Mouse (Mus musculus) mature B cell (primary cell): ENCODE data around the gene Lce3a.

Experiments used
- in situ Hi-C: fragments of 300-500 bp; cut with MboI; formaldehyde crosslinking; loops from 2 replicates; pipeline ENCODE4 v1.14.3; 2019

The Lce3a gene

DNA sequence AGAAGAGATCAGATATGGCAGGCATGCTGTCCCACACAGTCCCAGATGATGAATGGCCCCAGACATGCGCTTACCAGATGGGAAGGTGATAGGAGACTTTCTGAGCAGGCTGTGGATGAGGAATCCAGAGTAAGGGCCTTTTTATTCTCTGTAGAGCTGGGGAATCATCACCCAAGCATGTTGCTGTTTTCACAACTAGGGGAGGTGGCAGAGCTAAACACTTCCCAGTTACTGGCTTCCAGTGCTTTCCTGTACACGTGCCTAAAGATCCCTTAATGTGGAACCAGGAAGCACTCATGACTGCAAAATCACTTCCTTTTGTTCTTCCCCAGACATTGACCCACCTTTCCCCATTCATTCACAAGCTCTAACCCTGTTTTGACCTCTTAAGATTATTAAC lies at the start of gene Lce3a:
Lce3a (minus strand) TSS at position 101 of the 400 bp plus-strand sequence.
- in situ Hi-C loops = no loop called here

DNA sequence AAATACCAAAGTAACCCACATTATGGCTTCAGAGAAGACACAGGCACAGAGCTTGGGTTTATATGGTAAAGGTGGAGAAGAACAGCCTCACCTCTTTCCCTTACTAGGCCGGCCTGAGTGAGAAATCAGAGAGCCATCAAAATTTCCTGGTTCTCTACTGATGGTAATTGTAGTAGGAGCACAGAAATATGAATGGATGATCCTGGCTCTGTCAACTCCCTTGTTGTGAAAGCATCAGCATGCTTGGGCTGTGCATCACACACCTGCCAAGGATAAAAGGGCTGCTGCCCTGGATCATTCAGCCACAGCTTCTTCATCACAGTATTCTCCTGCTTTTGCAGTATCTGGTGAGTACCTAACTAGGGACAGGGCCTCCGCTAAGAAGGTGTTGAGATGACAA lies 40.7 kb upstream of the Lce3a start, which contains the start of gene Lce3e:
Lce3e (plus strand) TSS at position 301 of the 400 bp plus-strand sequence.
- in situ Hi-C loops = no loop called here

DNA sequence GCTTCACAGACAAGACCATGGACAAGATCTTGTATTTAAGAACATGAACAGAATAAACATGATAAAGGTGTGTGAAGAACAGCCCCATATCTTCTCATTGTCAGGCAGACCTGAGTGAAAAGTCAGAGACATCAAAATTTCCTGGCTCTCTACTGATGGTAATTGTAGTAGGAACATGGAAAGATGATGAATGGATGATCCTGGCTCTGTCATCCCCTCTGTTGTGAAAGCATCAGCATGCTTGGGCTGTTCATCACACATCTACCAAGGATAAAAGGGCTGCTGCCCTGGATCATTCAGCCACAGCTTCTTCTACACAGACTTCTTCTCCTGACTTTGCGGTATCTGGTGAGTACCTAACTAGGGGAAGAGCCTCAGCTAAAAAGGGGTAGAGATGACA lies 31.1 kb upstream of the Lce3a start, which contains the start of gene Lce3d:
Lce3d (plus strand) TSS at position 301 of the 400 bp plus-strand sequence.
- in situ Hi-C loops = no loop called here

DNA sequence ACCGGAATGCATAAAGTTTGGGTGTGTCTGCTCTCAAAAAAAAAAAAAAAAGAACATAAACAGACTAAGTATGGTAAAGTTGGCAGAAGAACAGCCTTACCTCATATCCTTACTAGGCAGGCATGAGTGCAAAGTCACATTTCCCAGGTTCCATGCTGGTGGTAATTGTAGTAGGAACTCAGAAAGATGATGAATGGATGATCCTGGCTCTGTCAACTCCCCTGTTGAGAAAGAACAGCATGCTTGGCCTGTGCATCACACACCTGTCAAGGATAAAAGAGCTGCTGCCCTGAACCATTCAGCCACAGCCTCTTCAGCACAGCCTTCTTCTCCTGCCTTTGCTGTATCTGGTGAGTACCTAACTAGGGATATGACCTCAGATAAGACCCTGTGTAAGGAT lies 18.2 kb upstream of the Lce3a start, which contains the start of gene Lce3c:
Lce3c (plus strand) TSS at position 301 of the 400 bp plus-strand sequence.
- in situ Hi-C loops = no loop called here

DNA sequence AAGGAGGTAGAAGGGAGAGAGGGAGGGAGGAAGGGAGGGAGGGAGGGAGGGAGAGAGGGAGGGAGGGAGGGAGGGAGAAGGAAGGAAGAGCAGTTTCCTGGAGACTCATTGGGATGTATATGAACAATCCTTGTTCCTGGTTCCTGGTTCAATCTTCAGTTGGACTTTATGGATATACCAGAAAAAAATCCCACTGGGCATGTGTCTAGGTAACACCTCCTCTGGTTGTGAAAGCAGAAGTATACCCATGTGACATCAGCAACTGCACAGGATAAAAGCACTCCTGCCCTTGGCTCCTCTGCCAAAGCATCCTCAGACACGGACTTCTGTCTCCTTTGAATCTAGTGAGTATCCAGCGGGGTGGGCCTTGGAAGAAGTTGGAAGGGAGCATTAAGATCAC lies 6.6 kb upstream of the Lce3a start, which contains the start of gene Lce3b:
Lce3b (plus strand) TSS at position 301 of the 400 bp plus-strand sequence.
- in situ Hi-C loops = no loop called here

DNA sequence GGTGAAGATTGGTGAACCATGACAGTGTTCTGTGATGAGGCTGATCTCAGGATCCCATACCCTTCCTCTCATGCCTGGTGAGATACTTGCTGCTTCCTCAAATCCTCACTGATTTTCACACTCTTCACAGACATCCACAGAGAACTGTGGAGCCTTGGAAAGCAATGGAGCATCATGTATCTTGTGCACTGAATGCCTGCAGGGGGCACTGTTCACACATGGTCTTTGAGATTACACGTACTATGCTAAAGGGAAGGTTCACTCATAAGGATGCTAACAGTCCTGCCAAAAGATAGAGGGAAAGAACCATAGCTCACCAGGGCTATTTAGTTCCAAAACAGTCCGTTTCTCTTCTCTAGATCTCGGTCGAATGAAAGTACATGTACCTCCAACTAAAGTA lies 5.7 kb downstream of the Lce3a start:
- in situ Hi-C loops = no loop called here

DNA sequence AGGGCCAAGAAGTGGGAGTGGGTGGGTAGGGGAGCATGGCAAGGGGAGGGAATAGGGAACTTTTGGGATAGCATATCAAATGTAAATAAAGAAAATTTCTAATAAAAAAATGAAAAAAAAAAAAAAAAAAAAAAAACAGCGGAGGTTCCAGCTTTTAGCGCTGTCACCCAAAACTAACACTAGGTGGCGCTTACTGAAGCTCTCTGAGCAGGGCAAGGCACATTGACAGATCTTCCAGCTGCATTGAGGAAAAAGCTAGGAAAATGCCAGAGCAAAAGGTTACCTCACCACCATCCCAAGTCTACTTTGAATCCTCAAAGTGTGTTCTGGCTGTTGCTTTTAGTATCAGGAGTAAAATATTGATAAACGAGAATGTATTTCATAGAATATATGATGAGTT lies 18.5 kb downstream of the Lce3a start:
- in situ Hi-C loops = no loop called here

DNA sequence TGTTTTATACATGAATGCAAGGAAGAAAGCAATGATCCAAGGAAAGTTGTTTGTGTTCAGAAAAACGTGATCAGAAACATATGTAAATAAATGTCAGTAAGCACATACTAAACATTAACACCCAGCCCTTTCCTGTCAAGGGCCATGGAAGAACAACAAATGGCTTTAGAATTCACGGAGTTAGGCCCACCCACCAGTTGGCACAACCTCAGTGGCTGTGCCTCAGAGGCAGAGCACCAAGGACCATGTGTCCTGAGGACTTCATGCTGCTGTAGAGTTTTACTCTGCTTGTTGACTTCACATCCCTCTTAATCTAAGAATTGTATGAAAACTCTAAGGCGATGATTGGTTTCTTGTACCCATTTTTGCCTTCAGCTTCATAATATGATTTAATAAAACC lies 20.8 kb downstream of the Lce3a start:
- in situ Hi-C loops = no loop called here

DNA sequence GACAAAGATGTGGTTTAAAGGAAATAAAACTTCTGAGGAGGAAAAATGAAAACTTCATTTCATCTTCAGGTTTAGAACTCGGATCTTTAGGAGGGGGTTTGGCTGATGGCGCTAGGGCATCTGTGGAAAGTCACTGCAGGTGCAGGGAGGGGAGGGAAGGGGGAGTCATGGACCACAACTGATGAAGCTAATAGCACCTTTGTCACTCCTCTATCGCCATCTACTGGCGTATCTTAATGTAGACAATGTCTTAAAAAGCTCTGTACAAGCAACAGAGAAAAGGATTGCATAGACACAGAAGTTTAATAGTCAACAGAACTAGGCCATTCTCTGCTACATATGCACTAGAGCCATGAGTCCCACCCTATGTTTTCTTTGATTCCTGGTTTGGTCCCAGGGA lies 22.4 kb downstream of the Lce3a start:
- in situ Hi-C loops = no loop called here

DNA sequence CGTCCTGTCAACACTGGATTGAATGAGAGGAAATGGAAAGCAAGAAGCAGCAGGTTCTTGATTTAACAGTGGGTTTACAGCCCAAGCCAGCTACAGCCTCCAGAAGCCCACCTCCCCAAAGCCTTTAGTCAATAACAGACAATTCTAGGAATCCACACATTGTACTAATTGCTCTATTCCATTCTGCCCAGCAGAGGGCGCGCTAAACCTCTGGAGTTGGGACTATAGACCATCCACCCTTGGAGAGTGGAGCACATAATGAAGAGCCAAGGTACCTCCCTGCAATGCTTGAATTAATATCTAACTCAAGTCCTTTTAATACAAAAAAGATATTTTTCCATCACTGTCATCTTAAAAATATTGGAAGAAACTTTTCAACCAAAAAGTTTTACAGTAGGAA lies 23.0 kb downstream of the Lce3a start:
- in situ Hi-C loops = no loop called here

DNA sequence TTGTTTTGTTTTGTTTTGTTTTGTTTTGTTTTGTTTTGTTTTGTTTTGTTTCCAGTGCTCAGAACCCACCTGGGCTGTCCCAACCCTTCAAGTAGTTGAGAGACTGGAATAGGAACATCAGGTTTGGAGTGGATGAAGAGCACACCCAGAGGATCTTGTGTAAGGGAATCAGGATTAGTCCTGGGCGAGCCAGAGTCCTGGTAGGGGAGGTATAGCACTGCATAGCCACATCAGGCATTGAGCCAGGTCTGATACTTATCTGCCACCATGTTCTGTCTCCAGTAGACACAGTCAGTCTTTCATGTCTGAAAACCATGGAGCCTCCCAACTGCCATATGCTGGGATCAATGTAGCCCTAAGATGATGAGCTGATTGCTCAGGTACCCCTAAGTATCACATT lies 31.5 kb downstream of the Lce3a start:
- in situ Hi-C loops = no loop called here

DNA sequence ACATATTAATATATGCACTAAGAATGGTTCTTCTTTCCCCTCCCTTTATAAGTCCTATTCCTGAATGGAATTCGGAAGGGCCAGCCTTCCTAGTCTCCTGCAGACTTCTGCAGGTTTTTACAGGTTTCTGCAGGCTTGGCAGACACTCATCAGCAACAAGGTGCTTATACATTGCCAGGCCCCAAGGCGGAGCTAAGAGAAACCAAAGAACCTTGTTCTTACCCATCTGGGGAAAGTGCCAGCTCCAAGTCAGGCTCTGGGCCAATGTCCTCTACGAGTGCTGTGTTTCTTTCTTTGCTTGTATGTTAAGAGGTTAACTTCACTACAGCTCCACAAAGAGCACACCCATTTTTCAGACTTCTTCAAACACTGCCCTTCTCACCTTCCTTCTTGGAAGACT lies 32.0 kb downstream of the Lce3a start:
- in situ Hi-C loops = no loop called here
